Mouse (Mus musculus) hindbrain, embryonic 14.5 days (tissue): ENCODE data around the gene Vwa3a. TPM values are rescaled to one million over a fixed set of nuclear protein-coding genes. Genes with fewer than 3 reads are reported as not detected.
"Not testable (repeated sequence)": the region's sequence is repeated elsewhere in the genome, so short reads cannot be mapped to it uniquely, and the experiment has no call there.

Experiments used
- ATAC-seq: fragments of 200-750 bp; cut with Nextera tagmentation; 2 replicates; pipeline ENCODE4 v1.8.0; 2017; ENCODE audit warnings: moderate number of reproducible peaks, mild to moderate bottlenecking, moderate TSS enrichment, moderate library complexity; ENCODE audit not compliant: low FRiP score
- DNase-seq: peaks from one replicate; pipeline ENCODE4 v3.0.0-alpha.2; 2015; ENCODE audit warnings: low spot score
- H3K27ac ChIP-seq: fragments of 300-500 bp; sonication (generic); 2 replicates; pipeline ENCODE4 v1.5.1; 2014; ENCODE audit warnings: mild to moderate bottlenecking, moderate library complexity
- H3K27me3 ChIP-seq: fragments of 300-500 bp; sonication (generic); 2 replicates; pipeline ENCODE4 v1.6.1; 2014; ENCODE audit warnings: mild to moderate bottlenecking, low read length, mixed read lengths; ENCODE audit not compliant: control insufficient read depth, insufficient read depth
- H3K36me3 ChIP-seq: fragments of 300-500 bp; sonication (generic); replicated peaks from 2 replicates; pipeline ENCODE4 v1.6.1; 2014; ENCODE audit not compliant: control insufficient read depth, insufficient read depth
- H3K4me1 ChIP-seq: fragments of 300-500 bp; sonication (generic); replicated peaks from 2 replicates; pipeline ENCODE4 v1.6.1; 2014; ENCODE audit warnings: antibody characterized with exemption, low read length, mixed read lengths; ENCODE audit not compliant: control insufficient read depth, insufficient read depth
- H3K4me2 ChIP-seq: fragments of 300-500 bp; sonication (generic); replicated peaks from 2 replicates; pipeline ENCODE4 v1.6.1; 2014; ENCODE audit warnings: mild to moderate bottlenecking, moderate library complexity
- H3K4me3 ChIP-seq: fragments of 300-500 bp; sonication (generic); replicated peaks from 2 replicates; pipeline ENCODE4 v1.5.1; 2014; ENCODE audit warnings: mild to moderate bottlenecking, low read length
- H3K9ac ChIP-seq: fragments of 300-500 bp; sonication (generic); 2 replicates; pipeline ENCODE4 v1.6.1; 2014
- H3K9me3 ChIP-seq: fragments of 300-500 bp; sonication (generic); 2 replicates; pipeline ENCODE4 v1.6.1; 2016; ENCODE audit warnings: low read length; ENCODE audit not compliant: control insufficient read depth
- WGBS: fragments of 180-500 bp; shearing (Covaris S2); extraction: QIAGEN DNeasy Blood & Tissue Kit; methylation state at CpG from one replicate; pipeline ENCODE4 v1.1.7; 2014; 5-methylcytosine and 5-hydroxymethylcytosine counted together
- polyA plus RNA-seq: library from polyadenylated mRNA; unstranded; fragments of >200 nt; fragmentation: Nextera tagmentation; extraction: Ambion mirVana; gene quantifications from 2 replicates; pipeline ENCODE4 v1.2.1, GENCODE M21; 2014

Vwa3a gene
- polyA plus RNA-seq, 1 experiment from 2014 or later = 2.6 TPM

DNA sequence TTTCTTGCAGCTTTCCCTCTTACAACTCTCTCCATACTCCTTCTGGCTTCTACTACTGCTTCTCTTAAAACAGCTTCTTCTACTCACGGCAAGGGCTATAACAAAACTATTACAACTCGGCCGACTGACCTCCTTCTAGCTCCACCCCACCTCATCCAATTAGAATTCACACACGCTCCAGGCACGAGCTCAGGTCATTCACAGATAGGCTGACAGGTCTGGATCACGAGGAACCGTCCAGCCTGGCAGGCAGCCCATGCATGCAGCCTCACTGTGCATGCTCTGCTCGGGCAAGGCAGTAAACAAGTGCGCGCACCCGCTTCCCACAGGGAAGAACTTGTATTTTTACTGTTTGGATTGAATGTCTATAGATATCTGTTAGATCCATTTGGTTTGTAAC lies 25.2 kb upstream of the Vwa3a start:
- DNase-seq, ATAC-seq, H3K4me1 ChIP-seq, H3K4me3 ChIP-seq, H3K9ac ChIP-seq, H3K36me3 ChIP-seq, H3K9me3 ChIP-seq, H3K4me2 ChIP-seq, H3K27me3 ChIP-seq, H3K27ac ChIP-seq: not testable (repeated sequence)
- WGBS = 96% methylated on average over 11 of the region's 11 CpGs

GRCm38 (mm10) chr7:120717261-120717660 lies 21.9 kb upstream of the Vwa3a start:
- no peak overlapping the region for H3K4me3 ChIP-seq
- no peak overlapping the region for H3K4me2 ChIP-seq
- no peak overlapping the region for H3K27ac ChIP-seq
- no peak overlapping the region for H3K9ac ChIP-seq
- ATAC-seq (no peak), DNase-seq (no peak)
- 79% methylated on average over 2 of the region's 2 CpGs for WGBS
- no peaks in the 10 kb centered on the region for H3K27me3 ChIP-seq
- H3K9me3 ChIP-seq = no peaks in the 10 kb centered on the region
- no peaks in the 10 kb centered on the region for H3K36me3 ChIP-seq
- H3K4me1 ChIP-seq = no peaks in the 10 kb centered on the region

GRCm38 (mm10) chr7:120721051-120721450 lies 18.1 kb upstream of the Vwa3a start:
- Histone ChIP-seq H3K27ac (no peak overlapping the region), H3K4me3 (no peak overlapping the region), H3K9me3 (no peaks in the 10 kb centered on the region), H3K4me1 (peaks cover 5% of the 10 kb centered on the region; the same call in 1 of the 2 replicates), H3K27me3 (no peaks in the 10 kb centered on the region), H3K4me2 (no peak overlapping the region), H3K36me3 (peaks cover 2% of the 10 kb centered on the region; the same call in 1 of the 2 replicates), H3K9ac (no peak overlapping the region)
- DNase-seq (no peak), ATAC-seq (no peak)
- WGBS = 94% methylated on average over 5 of the region's 5 CpGs

GRCm38 (mm10) chr7:120721456-120721855 lies 17.7 kb upstream of the Vwa3a start:
- Histone ChIP-seq H3K36me3 (peaks cover 6% of the 10 kb centered on the region; the same call in 1 of the 2 replicates), H3K27ac (no peak overlapping the region), H3K9ac (no peak overlapping the region), H3K9me3 (no peaks in the 10 kb centered on the region), H3K27me3 (no peaks in the 10 kb centered on the region), H3K4me2 (no peak overlapping the region), H3K4me3 (no peak overlapping the region), H3K4me1 (peaks cover 5% of the 10 kb centered on the region; the same call in 1 of the 2 replicates)
- ATAC-seq (no peak), DNase-seq (no peak)
- 92% methylated on average over 8 of the region's 8 CpGs for WGBS

DNA sequence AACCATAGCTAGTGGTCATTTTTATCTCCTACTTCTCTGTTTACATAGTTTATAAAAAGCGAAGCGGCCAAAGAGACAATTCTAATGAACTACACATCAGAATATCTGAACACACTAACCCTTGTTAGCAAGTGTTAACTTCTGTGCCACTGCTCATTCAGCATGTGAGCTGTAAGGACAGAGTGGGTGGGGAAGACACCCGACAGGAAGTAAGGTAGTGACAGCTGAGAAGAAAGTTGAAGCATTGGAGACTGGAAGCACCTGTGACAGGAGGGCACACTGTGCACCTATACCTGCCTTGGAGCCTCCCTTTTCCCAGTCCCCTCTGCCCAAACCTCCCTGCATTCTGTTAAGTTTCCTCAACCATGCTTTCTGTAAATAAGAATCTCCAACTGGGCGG lies 17.1 kb upstream of the Vwa3a start:
- no peak overlapping the region for H3K9ac ChIP-seq
- no peak overlapping the region for H3K4me2 ChIP-seq
- peaks cover 12% of the 10 kb centered on the region; the same call in 1 of the 2 replicates for H3K36me3 ChIP-seq
- H3K4me3 ChIP-seq = no peak overlapping the region
- ATAC-seq = no peak
- H3K9me3 ChIP-seq = no peaks in the 10 kb centered on the region
- no peaks in the 10 kb centered on the region for H3K27me3 ChIP-seq
- peaks cover 5% of the 10 kb centered on the region; the same call in 1 of the 2 replicates for H3K4me1 ChIP-seq
- no peak overlapping the region for H3K27ac ChIP-seq
- WGBS = 97% methylated on average over 4 of the region's 4 CpGs
- DNase-seq = no peak

- H3K36me3 ChIP-seq = peaks cover 15% of the 10 kb centered on the region; the same call in 1 of the 2 replicates
- WGBS = 43% methylated on average over 8 of the region's 8 CpGs
- ATAC-seq (peak; percentile 62; the same call in 1 of the 2 replicates), DNase-seq (peak; percentile 34)
- H3K4me1 ChIP-seq = peaks cover 5% of the 10 kb centered on the region; the same call in 1 of the 2 replicates
- no peak overlapping the region for H3K9ac ChIP-seq
- H3K9me3 ChIP-seq = no peaks in the 10 kb centered on the region
- no peak overlapping the region for H3K4me2 ChIP-seq
- H3K27me3 ChIP-seq = no peaks in the 10 kb centered on the region
- no peak overlapping the region for H3K4me3 ChIP-seq
- H3K27ac ChIP-seq = peak overlapping the region; percentile 21; the same call in 1 of the 2 replicates
Observed at GRCm38 (mm10) chr7:120722839-120723278, 16.3 kb upstream of the Vwa3a start.

DNA sequence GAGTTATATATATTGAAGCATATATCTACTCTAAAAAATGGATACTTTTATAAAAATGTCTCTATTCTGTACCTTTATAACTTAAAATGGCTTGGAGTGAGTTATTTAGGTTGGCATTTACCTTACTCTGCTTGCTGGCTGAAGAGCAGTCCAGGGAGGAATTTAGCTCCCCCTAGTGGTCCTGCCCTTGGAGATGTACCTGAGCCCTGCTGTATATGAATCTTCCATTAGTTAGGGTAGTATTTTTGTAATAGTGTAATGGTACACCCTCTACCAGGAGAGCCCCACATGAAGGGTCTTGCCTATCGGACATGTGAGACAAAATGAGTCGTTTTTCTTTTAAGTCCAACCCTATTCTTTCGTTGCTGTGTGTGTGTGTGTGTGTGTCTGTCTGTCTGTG lies 11.5 kb upstream of the Vwa3a start:
- no peaks in the 10 kb centered on the region for H3K9me3 ChIP-seq
- no peaks in the 10 kb centered on the region for H3K27me3 ChIP-seq
- peaks cover 27% of the 10 kb centered on the region; the same call in 1 of the 2 replicates for H3K36me3 ChIP-seq
- H3K27ac ChIP-seq = no peak overlapping the region
- no peak for DNase-seq
- no peak for ATAC-seq
- H3K4me3 ChIP-seq = no peak overlapping the region
- no peak overlapping the region for H3K4me2 ChIP-seq
- WGBS = 92% methylated on average over 3 of the region's 3 CpGs
- H3K4me1 ChIP-seq = peaks cover 4% of the 10 kb centered on the region; the same call in 1 of the 2 replicates
- no peak overlapping the region for H3K9ac ChIP-seq

DNA sequence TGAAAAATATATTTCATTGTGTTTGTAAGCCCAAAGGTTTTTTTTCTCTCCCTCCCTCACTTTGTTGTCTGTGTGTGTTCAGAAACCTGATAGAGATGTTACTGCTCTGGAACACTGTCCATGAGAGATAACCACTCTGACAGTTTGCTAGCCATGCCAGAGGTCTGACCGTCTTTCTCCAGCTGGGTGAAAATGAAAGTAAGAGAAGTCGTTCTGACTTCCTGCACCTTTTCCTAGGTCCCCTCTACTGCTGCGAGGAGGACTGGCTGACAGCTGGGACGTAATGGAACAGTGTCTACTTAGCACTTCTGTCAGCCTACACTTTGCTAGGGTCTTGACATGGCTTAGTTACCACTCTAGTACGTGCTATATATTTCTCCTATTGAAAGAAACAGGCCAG lies 9.5 kb upstream of the Vwa3a start:
- no peaks in the 10 kb centered on the region for H3K9me3 ChIP-seq
- H3K4me2 ChIP-seq = no peak overlapping the region
- no peak overlapping the region for H3K4me3 ChIP-seq
- DNase-seq (no peak), ATAC-seq (no peak)
- no peaks in the 10 kb centered on the region for H3K4me1 ChIP-seq
- no peak overlapping the region for H3K9ac ChIP-seq
- peaks cover 29% of the 10 kb centered on the region; the same call in 1 of the 2 replicates for H3K36me3 ChIP-seq
- 91% methylated on average over 5 of the region's 5 CpGs for WGBS
- no peak overlapping the region for H3K27ac ChIP-seq
- H3K27me3 ChIP-seq = no peaks in the 10 kb centered on the region

- Histone ChIP-seq H3K9ac (no peak overlapping the region), H3K36me3 (peaks cover 15% of the 10 kb centered on the region; the same call in 1 of the 2 replicates), H3K4me3 (no peak overlapping the region), H3K9me3 (no peaks in the 10 kb centered on the region), H3K27ac (no peak overlapping the region), H3K4me1 (no peaks in the 10 kb centered on the region), H3K27me3 (no peaks in the 10 kb centered on the region), H3K4me2 (no peak overlapping the region)
- DNase-seq (no peak), ATAC-seq (no peak)
- 92% methylated on average over 7 of the region's 7 CpGs for WGBS
Observed at GRCm38 (mm10) chr7:120732906-120733305, 6.2 kb upstream of the Vwa3a start.
